Mouse (Mus musculus): ENCODE results near the gene Arhgef12. TPM values are rescaled to one million over a fixed set of nuclear protein-coding genes. Genes with fewer than 3 reads are reported as not detected.

Arhgef12 gene
- 27.2 TPM for polyA plus RNA-seq (2014; fragmentation: Illumina TruSeq; extraction: RNeasy Lipid Tissue Mini Kit (QIAGEN cat#74804); ENCODE audit: insufficient read depth, low read depth, low replicate concordance)

GRCm38 (mm10) chr9:43107187-43107517 lies at the start of gene Arhgef12:
Gene Arhgef12 (minus strand): TSS chr9:43107239.

GRCm38 (mm10) chr9:43116134-43116996 lies 9.3 kb upstream of the Arhgef12 start, which contains the start of gene Tmem136:
Gene Tmem136 (minus strand): TSS chr9:43116570.

GRCm38 (mm10) chr9:42943781-42944535 lies 163.1 kb downstream of the Arhgef12 start, which contains the start of gene Grik4:
Gene Grik4 (minus strand): TSS chr9:42944493.

Other genes with a start within 250 kb of the Arhgef12 start
- 0.23 TPM for gene Grik4, start 162.7 kb downstream of the Arhgef12 start, polyA plus RNA-seq (2014; fragmentation: Illumina TruSeq; extraction: RNeasy Lipid Tissue Mini Kit (QIAGEN cat#74804); ENCODE audit: insufficient read depth, low read depth, low replicate concordance)
- 2.1 TPM for gene Tmem136, start 9.3 kb upstream of the Arhgef12 start, polyA plus RNA-seq (2014; fragmentation: Illumina TruSeq; extraction: RNeasy Lipid Tissue Mini Kit (QIAGEN cat#74804); ENCODE audit: insufficient read depth, low read depth, low replicate concordance)
- 0.29 TPM for gene Pou2f3, start 103.1 kb upstream of the Arhgef12 start, polyA plus RNA-seq (2014; fragmentation: Illumina TruSeq; extraction: RNeasy Lipid Tissue Mini Kit (QIAGEN cat#74804); ENCODE audit: insufficient read depth, low read depth, low replicate concordance)
- gene Oaf, start 132.7 kb upstream of the Arhgef12 start, polyA plus RNA-seq (2014; fragmentation: Illumina TruSeq; extraction: RNeasy Lipid Tissue Mini Kit (QIAGEN cat#74804); ENCODE audit: insufficient read depth, low read depth, low replicate concordance): 5.1 TPM
- gene Trim29, start 203.6 kb upstream of the Arhgef12 start, polyA plus RNA-seq (2014; fragmentation: Illumina TruSeq; extraction: RNeasy Lipid Tissue Mini Kit (QIAGEN cat#74804); ENCODE audit: insufficient read depth, low read depth, low replicate concordance): 2.2 TPM

Measured in lung, adult 10 weeks (tissue).